Mouse (Mus musculus): Measurements from ENCODE around the gene Msrb2.
A peak's percentile ranks its signal among the peaks of the same experiment; 100 is the strongest.

Msrb2 gene

DNA sequence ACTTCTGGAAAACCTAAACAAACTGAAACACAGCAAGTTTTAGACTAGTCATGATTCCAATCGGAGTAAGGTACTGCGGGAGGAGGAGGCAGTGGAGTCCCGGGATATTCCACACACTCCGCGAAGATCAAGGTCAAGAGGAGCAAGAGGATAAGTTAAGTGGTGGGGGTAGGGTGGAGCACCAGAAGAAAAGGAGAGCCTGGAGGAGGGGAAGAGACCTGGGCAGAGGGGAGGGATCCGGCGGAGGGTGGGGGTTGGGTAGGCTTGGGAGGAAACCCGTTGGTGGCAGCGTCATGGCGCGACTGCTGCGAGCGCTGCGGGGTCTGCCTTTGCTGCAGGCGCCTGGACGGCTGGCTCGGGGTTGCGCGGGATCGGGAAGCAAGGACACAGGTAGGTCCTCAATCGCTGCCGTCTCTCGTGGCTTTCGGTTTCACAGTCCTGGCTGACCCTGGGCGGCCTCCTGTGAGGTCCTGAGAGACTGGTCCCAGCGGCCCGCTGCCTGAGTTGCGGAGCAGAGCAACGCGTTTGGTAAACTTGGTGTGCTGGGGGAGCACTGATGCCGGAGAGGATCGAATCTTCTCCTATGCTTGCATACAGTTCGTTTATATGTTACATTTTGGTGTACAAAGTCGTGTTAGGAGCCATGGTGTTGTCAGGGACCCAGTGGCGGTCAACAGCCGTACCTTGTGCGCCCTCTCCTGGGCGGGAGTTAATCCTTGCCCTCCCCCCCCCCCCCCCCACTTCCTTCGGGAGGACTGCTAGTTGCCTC, at the start of gene Msrb2:
TSS of gene Msrb2 (plus strand) at position 51 of the 769 bp plus-strand sequence.
- peak; percentile 77 for DNase-seq (ENCODE audit: low spot score)

DNA sequence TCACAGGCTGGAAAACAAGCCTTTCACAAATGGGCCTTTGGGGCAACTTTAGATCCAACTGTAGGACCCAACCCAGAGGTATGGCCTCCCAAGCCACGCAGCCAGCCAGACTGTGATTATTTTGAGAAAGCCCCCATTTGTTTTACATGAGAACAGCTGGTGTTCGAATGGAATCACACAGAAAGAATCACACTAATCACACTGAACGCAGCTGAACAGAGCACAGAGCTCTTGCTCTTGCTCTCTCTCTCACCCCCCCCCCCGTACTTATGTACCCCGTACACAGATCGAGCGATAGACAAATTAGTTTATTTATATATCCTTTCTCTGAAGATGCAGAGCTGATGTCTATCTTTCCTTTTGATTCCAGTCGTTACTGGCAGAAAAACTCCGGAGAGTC, 48.8 kb upstream of the Msrb2 start:
- DNase-seq (ENCODE audit: low spot score): no peak

DNA sequence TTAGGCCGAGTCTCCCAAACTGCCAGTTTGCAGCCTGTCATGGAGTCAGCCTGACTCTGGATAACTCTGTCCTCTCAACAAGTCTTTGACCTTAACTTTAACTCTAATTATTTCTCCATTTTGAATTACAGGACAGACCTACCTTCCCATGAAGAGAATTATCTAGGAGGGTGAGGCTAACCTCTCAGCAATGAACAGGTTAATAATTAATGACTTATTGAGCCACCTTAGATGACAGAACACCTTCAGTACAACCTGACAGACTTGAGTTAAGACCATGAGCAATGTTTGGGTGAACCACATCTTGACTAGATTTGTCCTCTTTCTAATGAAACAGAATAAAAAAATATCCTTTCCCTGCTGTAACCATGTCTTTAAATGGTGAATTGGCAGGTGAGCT, 44.9 kb upstream of the Msrb2 start:
- DNase-seq (ENCODE audit: low spot score): no peak

DNA sequence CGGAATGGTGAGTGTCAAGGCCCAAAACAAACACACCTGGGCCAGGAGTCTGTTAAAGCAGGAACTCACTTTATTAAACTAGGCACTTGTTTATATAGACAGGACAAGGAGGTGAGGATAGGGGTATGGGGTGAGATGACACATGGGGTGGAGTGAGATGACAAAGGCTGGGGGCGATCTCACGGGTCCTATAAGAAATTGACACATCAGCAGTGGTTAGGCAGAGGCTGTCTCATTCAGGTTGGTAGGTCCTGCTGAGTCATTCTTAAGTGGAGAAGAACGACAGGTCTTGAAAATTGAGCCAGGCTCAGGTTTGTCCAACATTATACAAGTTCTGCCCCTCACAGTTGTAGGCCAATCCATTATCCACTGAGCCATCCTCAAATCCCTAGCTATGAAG, 43.4 kb upstream of the Msrb2 start:
- no peak for DNase-seq (ENCODE audit: low spot score)

DNA sequence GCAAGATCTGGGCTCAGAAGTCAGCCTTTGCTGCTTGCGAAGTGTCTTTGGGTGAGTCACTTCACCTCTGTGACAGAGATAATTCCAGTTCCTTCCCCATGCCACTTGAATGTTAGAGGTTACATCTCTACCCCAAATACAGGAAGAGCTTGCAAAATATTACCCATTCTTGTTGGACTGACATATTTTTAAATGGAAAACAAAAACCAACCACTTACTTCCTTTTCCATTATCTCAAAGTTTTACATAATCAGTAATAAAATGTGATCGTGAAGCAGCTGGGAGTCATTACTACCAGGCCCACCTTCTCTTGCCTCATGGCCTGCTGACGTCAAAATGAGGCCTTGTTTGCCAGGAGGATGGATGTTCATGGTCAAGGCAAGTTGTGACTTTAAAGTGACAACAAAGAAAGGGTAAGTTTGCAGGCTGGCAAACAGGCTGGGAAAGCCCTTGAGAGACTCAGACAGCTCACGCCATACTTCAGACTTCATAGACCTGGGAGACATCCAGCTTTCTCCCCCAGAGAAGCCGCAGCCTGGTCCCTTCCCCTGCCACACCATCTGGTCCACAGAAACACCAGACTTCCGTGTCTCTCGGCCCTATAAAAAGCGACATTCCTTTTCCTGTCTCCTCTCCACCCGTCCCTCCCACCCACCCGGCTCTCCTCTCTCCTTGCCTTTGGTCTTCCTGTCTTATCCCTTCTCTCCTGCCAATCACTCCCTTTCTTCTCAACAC, 27.2 kb upstream of the Msrb2 start:
- no peak for DNase-seq (ENCODE audit: low spot score)

DNA sequence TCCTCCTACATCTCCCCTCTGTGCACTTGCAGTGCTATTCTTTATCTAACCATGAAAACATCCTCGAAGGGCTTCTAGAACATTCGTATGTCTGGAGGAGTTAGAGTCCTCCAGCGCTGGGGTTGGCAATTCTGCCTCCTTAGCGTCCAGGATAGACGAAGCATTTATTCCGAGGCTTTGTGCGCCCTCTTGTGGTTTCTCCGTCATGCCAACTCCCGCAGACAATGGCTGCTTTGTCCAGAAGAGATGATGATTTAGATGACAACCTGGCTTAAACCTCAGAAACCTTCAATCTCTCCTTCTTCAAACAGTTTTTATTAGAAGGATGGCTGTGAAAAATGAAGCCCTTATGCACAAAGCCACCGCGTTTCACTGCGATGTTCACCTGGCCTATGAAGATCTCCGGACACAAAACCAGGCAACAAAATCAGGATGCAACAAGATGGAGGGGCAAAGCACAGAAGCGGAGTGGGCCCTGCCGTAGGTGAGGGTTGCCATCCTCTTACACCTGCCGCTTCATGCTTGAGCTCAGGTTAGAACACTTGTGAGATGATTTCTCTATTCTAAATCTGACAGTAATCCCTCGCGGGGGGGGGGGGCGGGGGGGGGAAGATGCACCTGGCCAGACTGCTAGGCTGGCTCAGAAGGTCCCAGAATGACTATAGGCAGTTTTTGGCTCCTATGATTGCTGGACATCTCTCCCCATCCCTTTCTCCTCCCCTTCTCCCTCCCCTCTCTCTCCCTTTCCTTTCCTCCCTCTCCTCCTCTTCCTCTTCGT, 26.4 kb upstream of the Msrb2 start:
- DNase-seq (ENCODE audit: low spot score): peak; percentile 96

DNA sequence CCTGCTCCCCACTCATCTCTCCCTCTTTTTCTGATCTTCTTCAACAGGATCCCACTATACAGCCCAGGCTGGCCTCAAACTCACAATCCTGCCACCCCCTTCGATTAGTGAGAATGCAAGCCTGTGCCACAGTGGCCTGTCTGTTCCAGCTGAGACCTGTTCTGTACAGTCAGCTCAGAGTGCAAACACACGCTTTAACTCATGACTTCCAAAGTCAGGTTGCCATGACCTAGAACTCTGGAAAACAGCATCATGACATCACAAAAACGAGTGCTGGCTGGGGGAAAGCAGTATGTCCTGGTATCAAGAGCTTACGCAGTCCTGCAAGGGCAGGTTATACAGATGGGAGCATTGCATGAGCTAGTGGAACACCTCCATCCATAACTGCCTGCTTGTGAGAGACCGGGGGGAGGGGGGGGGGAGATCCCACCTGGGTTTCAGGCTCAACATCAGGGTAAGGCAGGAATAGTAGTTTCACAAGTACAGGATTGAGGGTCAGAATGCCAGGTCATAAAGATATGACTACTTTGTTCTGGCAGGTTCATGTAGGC, 25.8 kb upstream of the Msrb2 start:
- no peak for DNase-seq (ENCODE audit: low spot score)

DNA sequence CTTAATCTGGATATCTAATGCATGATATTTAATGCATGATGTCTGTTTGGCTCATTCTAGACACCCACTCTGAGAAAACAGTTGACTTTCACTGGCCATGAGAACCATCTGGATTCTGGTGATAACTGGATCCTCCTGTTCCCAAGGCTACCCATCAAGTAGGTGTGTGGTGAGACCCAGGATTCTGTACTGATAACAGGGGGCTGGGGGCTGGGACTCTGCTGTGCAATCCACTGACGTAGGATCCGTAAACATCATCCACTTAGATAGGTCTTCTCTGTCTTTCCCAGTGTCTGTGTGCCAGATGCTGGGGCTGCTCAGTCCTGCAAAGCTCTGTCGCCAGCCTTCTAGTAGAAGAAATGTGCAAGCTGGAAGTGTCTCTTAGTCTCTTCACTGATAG, 22.8 kb upstream of the Msrb2 start:
- DNase-seq (ENCODE audit: low spot score): no peak

DNA sequence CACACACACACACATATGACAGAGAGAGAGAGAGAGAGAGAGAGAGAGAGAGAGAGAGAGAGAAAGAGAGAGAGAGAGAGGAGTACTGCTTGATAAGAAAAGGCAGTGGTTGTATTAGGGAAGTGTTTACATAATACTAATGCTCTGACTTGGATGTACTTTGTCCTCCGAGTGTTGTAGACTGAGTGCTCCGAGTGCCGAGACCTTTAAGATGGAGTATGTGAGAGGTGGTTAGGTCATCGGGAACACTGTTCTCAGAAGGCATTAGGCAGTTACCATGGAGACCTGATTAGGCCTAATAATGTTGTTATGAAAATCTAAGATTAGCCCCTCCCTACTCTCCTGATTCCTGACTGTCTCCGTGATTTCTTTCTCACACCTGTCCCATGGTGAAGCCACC, 21.1 kb upstream of the Msrb2 start:
- no peak for DNase-seq (ENCODE audit: low spot score)

DNA sequence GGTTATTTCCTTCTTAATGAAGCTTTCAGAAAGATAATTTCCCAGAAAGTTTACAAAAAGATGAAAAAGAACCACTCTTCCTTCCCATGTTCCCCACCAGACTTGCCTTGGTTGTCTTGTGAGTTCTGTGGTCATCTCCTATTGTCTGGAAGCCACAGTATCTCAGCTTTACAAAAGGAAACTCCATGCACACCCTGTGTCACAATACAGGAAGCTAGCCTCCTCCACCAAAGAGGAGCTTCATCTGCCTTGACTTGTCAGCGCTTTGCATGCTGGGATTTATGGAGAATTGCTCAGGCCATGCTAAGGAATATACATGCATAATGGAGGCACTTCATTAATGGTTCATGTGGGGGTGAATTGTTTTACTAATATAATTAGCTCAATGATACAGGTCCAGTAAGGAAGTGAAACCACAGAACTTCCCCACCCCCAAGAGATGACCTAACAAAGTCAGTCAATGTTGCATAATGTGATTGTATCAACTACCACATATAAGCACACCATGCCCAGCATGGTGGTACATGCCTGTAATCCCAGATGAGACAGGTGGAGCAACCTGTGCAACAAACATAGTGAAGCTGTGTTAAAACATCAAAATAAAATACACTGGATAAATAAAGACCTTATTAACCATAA, 19.5 kb upstream of the Msrb2 start:
- no peak for DNase-seq (ENCODE audit: low spot score)

DNA sequence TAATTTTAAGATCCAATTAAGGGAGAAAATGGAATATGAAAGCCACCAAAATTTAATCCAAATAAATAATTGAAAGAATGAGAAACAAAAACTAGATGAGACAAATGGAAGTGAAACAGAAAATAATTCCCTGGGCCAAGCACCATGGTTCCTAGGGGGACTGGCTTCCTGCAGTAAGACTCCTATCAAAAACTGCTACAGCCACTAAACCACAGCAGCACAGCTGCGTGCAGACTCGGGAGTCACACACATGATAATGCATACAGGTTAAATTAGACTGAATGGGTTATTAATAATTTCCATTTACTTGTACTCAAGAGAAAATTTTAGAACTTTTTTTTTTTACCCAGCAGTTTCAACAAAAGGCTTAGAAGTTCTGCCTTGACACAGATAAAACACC, 18.1 kb upstream of the Msrb2 start:
- no peak for DNase-seq (ENCODE audit: low spot score)

DNA sequence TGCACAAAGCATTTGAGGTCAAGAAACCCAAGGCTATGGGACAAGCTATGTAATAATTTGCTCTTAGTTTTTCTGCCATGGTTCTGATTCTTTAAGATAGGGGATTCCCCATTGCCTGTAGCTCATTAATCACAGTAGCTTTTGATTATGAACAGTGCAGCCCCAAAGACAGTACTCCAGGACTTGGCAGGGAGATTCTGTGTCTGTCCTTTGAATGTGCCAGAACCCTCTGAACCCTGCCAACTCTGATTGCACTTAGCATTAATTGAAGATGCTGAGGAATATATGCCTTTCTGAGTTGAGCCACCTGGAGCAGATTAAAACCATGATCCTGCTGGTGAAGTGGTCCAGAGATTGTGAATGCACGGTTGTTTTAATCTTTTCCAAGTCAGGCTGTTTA, 8.4 kb upstream of the Msrb2 start:
- no peak for DNase-seq (ENCODE audit: low spot score)

DNA sequence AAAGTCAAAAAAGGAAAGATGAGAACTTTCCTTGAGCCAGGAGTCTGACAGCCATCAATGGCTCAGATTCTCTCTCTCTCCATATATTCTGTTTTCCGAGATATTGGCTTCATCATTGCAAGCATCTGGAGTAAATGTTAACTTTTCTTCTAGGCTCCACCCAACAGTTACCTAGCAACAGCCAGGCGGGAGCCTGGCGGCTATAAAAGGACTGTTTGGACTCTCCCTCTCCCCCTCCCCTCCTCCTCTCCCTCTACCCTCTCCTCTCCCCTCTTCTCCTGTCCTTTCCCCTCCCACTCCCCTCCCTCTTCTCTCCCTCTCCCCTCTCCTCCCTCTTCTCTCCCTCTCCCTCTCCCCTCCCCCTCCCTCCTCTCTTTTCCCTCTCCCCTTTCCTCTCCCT, 4.8 kb upstream of the Msrb2 start:
- no peak for DNase-seq (ENCODE audit: low spot score)

DNA sequence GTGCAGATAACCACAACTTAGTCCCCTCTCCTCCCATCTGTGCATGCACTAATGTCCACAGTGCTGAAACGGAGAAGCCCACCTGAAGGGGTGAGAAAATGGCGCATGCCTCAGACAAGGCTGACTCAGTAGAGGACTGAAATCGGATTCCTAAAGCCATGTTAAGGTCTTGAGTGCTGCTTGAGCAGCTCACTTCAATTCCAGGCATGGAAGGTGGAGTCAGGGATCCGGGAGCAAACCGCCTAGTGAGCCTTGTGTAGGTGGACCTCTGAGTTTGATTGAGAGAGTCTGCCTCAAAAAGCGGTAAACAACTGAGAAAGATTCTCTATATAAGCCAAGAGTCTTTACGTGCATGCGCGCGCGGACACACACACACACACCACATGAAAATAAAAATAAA, 4.1 kb upstream of the Msrb2 start:
- no peak for DNase-seq (ENCODE audit: low spot score)

DNA sequence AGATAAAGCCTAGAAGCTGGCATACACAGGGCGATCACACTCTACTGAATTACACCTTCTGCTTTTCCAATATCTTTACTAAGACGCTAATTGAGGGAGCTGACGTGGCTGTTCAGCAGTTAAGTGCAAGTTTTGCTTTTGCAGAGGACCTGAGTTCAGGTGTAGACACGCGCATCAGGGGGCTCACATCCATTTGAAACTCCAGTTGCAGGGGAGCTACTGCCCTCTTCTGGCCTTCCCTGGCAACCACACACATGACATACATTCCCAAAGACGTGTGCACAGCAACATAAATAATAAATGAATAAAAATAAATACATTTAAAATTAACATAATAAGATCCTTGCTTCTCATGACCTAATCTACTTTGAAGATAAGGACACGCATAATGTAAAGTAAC, 2.5 kb downstream of the Msrb2 start:
- no peak for DNase-seq (ENCODE audit: low spot score)

DNA sequence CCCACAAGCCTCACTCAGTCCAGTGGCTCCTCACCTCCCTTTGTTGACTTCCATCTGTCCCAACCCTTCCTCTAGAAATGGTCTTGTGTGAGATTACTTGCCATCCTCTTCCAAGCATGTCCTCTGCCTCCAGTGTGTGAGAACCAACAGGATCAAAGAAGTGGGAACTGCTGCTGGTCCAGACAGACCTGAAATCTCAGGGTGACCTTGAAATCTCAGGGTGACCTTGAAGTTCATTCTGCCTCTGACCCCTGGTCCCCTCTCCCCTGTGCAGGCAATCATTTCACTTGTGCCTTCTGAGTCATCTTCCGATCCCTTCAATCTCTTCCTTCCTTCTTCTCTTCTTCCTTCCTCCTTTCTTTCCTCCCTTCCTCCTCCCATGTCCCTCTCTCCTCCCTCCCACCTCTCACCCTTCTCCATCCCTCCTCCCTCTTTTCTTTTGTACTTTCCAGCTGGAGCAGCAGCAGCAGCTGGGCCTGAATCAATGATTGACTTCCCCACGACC, 9.3 kb downstream of the Msrb2 start:
- DNase-seq (ENCODE audit: low spot score): no peak

DNA sequence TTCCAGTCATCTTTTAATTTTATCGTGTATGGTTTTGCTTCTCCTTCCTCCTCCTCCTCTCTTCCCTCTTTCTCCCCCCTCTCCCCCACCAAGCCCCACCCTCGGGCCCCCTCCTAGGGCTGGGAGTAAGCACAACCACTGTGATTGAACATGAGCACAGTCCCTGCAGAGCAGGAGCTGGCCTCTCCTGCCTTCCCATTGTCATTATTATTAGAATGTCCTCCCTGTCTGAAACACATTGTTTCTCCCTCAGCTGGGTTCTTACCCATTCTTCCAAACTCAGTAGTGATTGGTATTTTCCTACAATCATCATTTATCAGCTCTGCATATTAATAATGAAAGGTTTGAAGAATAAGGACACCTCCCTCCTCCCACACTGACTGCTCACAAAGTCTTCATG, 9.7 kb downstream of the Msrb2 start:
- no peak for DNase-seq (ENCODE audit: low spot score)

DNA sequence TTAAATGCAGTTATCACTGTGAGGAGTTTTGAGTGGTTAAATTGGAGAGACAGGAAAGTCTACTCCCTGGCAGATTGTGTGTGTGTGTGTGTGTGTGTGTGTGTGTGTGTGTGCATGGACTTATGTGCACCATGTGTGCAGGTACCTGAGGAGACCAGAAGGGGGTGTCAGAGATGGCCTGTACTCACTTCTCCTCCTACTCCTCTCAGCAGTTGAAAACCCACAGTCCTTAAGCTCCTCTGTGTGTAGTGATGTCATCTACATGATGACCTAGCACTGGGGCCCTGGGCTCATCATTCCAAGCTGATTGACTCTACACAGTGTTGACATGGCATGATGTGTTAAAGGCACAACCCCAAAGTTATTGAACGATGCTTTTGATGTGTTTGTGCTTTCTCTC, 11.0 kb downstream of the Msrb2 start:
- DNase-seq (ENCODE audit: low spot score): no peak

DNA sequence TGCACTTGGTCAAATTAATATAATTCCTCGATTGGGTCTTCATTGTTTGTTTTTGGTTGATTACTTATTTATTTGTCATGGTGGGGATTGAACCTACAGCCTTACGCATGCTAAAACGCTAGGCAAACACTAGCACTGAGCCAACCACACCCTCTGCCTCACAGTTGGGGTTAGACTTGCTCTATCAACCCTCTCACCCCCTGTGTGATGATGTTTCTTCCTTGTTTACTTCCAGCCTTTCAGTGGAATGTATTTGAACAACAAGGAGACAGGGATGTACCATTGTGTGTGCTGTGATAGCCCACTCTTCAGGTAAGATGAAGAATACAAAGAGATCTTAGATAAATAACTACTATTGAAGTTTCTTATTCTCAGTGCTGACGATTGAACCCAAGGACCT, 11.8 kb downstream of the Msrb2 start:
- DNase-seq (ENCODE audit: low spot score): no peak

DNA sequence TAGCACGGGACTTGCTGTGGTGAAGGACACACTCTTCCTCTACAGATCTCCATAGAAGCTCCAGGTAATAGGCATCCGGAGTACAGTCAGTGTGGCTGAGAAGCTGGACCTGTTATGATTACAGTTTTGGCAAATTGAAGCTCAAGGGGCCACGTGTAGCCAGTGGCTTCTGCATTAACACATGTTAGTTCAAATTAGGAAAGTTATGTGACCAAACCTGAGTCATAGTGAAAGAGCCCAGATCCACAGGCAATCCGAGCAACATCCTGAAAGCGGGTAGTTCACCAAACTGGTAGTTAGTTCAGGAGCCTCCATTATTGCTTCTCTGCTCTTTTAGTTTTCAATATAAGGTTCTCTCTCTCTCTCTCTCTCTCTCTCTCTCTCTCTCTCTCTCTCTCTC, 14.5 kb downstream of the Msrb2 start:
- no peak for DNase-seq (ENCODE audit: low spot score)

DNA sequence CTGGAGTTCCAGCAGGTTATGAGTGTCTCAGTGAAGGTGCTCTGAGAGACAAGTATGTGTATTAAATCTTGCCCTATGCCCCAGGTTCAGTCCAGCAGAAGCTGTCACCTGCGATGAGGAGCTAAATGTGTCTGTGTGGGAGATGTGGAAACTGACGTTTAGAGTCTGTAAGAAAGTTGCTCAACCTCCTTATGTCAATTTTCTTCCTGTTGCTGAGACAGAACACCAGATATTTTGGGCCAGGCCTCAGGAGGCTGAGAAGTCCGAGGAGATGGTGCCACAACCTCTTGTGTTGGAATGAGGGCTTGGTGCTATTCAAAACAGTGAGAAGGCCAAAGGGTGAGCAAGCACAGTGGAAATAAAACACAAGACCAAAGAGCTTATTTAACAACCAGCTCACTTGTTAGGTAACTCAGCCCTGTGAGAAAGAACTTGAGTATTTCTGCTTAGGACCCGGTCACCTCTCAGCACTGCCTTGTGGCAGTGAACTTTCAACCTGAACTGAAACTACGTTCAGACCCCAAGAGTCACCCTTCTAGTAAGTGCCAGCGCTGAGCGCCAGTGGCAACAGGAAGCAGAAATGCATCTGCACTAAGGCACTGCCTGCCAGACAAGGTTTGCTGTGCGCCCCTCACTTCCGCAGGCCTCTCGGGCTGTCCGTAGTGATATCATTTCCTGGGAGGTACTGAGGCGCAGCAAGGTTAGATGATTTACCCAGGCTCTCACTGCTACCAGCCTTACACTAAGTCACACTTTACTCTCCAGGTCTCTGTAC, 17.3 kb downstream of the Msrb2 start:
- DNase-seq (ENCODE audit: low spot score): no peak

All from retina, embryonic 14.5 days (tissue).